Mouse (Mus musculus): ENCODE results near the gene Xkrx.
"Not testable (repeated sequence)": the region's sequence is repeated elsewhere in the genome, so short reads cannot be mapped to it uniquely, and the experiment has no call there.

The Xkrx gene

DNA sequence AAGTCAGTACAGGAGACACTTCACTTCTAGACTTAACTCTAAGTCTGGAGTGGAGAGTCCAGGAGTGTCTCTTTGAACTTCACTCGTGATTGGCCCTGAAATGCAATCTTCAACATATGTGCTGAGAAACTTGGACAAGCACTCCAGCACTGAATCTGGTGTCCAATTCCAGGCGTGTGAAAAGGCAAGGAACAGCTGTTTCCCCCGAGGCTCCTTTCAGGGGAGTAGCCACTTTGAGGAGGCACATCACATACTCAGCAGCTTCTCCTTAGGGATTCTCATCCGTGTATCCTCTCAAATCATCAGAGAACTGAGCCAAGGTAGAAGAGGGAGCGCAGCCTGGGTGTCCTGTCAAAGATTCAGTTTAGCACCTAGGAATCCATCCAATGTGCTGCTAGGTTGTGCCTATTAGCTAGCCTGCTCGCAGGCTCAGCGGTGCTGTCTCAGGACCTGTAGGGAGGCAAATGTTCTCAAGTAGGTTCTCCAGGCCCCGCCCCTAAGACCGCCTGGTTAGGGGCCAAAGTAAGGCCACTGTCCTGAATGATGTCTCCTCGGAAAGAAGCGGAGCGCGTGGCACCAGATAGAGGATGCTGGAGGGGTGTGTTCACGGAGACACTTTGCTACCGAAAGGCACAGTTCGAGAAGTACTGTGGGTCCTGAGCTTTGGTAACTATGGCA lies at the start of gene Xkrx:
Gene Xkrx (minus strand): TSS at position 34 of the 678 bp plus-strand sequence.
- no peak for DNase-seq

DNA sequence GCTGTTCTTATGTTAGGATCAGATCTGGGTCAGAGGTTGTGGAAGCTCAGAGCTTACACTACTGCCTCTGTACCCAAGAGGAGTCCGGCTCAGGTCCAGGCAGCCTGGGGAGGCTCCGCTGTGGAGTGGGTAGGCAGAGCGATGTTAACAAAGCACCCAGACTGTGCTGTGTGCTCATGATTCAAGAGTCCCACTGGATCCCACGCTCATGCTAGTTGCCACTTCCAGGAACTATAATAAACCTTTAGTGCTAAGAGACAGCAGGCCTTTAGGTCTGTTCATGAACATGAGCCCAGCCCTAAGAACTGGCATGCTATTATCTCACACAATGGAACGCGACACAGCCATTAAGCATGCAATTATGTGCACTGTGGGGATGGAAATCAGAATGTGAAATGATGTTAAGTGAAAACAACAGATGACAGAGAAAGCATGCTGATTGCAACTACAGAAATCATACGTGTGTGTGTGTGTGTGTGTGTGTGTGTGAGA lies 49.3 kb upstream of the Xkrx start:
- no peak for DNase-seq

DNA sequence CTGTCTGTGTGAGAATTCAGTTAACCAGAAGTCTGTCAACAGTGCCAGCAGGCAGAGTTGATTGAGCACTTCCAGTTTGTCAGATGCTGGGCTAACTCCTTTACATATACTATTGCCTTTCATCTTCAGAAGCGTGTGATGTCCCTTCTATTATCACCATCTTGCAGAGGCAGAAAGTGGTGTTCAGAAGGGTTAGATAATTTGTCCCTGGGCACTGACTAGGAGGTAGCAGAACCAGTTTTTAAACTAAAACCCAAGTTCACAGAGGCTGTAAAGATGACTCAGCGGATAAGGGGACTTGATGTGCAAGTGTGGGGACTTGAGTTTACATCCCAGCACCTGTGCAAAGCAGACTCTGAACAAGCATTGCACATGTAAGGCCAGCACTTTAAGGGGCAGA lies 46.6 kb upstream of the Xkrx start:
- DNase-seq, result no peak

DNA sequence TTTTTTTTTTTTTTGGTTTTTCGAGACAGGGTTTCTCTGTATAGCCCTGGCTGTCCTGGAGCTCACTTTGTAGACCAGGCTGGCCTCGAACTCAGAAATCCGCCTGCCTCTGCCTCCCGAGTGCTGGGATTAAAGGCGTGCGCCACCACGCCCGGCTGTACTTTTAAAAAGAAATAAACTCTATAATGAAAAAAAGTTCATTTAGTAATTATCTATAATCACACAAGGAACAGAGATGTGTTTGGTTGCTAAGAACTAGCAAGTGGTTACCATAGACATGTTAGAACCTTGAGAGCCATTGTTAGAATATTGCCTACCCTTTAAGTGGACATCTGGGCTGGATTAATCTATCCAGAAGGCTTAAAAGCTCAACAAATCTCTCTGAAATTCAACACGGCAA lies 25.3 kb upstream of the Xkrx start, which contains the start of gene Arl13a:
Gene Arl13a (plus strand): TSS at position 301 of the 400 bp plus-strand sequence.
- not testable (repeated sequence) for DNase-seq

DNA sequence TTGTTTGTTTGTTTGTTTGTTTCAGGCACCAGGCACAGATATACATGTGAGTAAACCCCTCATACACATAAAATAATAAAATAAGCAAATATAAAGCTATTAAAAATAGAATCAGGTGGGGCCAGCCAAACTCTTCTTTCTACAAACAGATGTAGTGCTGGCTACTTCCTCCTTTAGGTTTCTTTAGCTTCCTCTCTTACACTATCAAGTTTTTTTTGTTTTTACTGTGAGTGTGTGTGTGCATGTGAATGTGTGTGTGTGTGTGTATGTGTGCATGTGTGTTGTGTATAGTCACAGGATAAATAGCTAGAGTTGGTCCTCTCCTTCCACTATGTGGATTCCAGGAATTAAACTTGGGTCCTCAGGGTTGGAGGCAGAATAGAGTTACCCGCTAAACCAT lies 12.8 kb upstream of the Xkrx start:
- no peak for DNase-seq

DNA sequence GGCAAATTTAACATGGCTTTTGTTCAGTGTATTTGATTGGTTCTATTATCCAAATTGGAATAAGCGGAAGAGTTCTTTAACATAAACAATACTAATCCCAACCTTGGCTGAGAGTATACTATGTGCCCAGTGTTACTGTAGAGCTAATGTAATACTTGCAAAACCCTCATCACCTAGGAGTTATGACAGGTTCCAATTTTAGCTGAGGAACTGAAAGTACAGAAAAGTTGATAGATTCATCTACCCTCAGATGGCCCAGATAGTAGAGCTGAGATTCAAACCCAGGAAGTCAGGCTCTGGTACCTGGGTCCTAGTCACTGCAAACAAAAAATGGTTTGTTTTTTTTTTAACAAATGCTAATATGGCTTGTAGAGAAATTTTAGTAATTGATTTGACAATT lies 8.7 kb upstream of the Xkrx start:
- no peak for DNase-seq

DNA sequence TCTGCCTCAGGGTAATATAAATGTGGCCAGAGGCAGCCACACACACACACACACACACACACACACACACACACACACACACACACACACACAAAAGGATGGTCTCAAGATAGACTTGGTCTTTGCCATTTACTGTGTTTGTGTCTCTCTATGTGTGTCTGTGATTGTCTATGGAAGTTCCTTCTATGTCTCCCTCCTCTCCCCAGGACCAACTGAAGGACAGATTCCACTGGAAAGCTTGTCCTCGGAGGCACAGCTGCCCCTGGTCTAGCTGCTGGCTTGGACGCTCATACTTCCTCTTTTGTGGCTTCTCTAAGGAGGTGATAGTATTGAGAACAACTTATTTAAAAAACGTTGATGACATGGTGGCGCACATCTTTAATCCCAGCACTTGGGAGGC lies 1.6 kb upstream of the Xkrx start:
- DNase-seq, result no peak

DNA sequence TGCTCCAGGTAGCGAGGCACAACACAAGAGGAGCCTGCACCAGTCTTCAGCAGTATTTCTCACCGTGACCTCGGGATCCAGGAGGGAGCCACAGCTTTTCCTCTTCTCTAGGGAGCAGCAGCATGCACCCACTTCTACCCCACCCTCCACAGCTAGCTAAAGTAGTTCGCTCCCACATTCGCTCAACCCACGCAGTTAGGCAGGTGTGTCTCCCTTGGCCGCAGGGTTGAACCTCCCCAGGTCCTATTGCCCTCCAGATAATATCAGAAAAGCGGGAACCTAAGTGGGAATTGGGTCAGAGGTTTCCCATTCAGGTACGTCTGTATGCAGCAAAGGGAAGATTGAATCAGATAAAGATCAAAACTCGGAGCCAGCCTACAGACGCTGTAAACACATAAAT lies 950 bp upstream of the Xkrx start:
- no peak for DNase-seq

DNA sequence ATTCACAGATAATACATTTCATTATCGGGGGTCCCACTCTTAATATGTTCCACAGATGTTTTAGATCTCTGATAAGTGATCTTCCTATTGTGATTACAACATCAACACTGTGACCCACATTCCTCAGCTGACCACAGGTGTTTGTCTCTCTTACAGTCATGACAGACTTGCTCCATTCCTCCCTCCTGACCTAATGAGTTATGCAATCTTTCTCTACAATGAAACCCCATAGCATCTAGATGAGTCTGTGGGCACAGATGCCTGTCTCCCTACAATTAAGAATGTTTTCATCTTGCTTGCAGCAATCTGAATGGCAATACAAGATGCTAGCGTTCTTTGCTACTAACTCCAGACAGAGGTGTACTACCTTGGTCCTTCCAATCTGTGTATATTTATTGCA lies 1.4 kb downstream of the Xkrx start:
- no peak for DNase-seq

DNA sequence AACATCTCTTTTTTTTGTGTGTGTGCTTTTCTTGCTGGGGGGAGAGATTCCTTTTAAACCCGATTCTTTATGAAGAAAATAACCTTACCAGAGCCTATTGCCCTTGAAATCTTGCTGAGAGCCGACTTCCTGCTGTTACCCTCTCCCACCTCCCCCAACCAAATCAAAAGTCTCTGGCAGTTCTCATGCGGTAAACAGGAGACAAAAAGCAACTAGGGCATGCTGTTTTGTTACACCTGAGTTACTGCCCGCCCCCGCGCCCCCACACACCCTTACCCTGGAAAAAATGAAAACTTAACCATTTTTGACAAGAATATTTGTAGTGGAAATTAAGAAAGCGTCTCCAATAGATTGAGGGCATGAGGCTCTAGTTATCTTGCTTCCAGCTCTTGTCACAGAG lies 3.7 kb downstream of the Xkrx start:
- no peak for DNase-seq

DNA sequence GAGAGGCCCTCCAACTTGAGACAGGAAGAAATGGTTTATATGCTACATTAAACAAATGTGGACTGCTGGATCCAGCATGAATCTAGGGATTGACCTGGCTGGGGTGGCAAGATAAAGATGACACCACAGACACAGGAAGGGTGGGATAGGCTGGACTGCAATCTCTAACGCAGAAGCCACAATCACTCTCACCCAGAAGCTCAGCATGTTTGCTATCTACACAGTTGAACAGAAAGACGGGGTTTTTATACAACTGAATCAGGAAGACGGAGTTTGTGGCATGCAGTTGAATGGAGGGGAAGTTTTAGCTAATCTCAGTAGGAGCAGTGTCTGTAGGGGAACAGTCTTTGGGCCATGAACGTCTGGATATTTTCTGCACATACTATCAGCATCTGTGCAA lies 19.9 kb downstream of the Xkrx start:
- DNase-seq, result no peak

DNA sequence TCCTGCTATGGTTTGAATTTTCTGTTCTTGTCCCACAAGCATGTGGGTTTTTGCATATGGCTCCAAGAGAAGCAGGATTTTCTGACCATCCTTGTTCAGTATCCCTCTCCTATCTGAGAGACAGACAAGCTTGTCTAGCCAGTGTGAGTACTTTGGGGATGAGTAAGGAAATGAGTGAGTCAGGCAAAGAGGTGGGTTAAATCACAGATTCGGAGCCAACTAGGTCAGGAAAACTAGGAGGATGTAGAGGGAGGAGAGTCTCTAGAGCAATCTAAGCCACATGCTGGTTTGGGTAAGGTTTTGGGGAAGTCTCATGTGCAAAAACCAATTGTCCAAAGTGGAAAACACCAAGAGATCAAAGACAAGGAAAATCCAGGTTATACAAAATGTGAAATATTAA lies 20.3 kb downstream of the Xkrx start:
- no peak for DNase-seq

DNA sequence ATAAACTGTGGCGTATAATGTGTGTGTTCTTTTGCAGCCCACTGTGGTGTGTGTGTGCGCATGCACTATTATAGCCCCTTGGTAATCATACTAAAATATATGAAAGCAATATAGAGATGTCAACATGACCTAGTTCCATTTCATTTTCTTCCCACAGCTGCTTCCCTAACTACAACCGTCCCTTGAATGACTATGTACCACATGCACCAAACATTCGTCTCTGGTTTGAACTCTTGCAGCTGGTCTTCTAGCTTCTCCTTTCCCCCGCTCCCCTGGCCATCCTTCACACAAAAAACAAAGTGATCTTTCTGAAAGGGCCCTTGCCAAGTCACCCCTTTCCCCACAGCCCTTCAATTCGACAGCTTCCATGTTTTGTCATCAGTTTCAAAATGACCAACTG lies 21.9 kb downstream of the Xkrx start:
- DNase-seq, result no peak

DNA sequence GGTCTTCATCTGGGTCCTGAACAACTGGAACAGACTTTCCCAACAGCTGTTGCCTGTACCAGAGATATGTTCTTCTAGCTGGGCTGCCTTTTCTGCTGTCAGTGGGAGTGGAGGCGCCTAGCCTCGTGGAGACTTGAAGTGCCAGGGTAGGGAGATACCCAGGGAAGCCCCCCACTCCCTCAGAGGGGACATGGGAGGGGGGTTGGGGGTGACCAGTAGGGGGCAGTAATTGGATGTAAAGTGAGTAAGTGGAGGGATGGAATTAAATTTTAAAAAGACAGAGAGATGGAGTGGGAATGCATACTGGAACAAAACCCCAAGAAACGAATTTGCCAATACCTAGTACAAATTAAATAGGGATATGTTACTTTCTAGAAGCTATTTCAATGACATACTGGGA lies 28.1 kb downstream of the Xkrx start:
- DNase-seq, result no peak

DNA sequence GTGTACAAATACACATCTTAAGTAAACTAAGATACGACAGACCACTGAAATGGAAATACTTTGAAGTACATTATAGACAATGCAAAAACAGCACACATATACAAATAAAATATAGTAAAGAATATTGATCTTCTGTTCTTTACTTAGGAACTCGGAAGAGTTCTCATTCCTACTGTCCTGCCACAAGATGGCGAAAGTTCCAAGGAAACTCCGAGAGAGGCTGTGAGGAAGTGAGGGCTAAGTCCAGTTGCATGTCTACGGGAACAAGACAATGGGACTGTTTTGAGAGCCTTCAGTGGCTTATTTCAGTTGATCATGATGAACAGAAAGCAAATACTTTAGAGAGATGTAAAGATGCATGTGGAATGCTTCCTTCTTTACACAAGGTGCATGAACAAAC lies 29.6 kb downstream of the Xkrx start:
- peak in 1 of 2 experiments; percentile 5 for DNase-seq

DNA sequence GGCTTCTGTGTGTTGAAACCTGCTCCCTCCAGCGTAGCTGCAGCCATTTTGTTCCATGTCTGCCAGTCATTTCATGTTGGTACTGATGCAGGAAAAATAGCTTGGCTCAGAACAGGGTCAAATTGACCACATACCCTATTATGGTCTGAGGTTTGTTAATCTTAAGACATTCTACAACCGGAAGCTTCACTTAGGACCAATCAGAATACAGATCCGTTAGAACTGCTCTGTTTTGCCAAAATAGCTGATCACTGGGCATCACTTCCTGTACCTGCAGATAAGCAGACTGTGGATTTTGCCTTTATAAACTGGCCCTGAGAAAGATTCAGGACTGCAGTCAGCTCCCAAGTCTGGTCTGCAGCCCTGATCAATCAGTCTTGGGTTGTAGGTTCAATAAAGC lies 33.3 kb downstream of the Xkrx start:
- DNase-seq, result no peak

DNA sequence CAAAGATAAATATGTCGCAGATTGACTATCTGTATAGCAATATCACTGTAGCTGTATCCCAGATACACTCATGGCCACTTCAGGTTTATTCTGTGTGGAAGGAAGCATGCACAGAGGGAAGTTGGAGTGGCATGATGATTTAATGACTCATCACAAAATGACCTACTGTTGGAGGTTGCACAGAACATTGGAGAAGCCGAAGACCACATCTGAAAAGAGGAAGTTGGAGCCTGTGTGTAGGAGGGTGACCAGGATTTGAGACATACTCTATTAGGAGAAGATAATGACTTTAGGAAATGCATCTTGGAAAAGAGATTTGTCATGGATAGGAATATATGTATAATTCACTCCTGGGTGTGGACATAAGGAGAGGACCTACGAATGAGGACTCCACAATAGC lies 45.5 kb downstream of the Xkrx start:
- DNase-seq, result no peak

DNA sequence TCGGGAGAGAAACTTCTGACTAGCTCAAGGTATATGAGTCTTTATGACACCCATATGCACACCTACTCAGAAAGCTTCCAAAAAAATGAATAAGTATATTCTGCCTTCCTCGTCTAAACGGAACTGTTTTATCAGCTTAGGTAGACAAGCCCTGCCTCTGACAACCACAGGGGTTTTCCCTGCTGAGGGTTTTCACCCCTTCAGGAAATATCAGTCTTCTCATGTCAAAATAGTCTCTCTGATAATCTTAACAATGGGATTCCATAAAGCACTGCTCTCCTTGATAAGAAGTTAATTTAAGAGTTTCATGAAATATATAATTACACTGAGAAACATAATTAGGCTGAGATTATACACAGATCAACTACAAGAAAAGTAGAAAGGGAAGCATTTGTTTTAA lies 50.1 kb downstream of the Xkrx start:
- no peak for DNase-seq

DNA sequence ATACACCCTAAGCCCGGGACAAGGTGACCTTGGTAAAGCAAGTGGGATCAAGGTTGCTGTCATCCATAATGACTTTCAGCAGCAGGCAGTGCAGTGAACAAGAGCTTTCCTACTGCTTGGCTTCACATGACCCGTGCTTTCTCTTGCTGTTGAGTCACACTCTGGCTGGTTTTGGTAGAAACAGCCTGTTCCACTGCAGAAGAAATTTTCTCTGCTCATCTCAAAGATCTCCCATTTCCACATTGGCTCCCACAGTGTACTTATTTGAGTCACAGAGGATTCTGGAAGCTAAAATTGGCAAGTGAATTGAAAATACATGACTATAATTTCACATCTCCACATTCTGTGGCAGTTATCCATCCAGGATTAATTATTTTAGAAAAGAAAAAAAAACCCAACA lies 59.2 kb downstream of the Xkrx start:
- DNase-seq, result no peak
